ENCODE assay signal across 9 mouse cellular contexts in genomic region chr10:5923096-5923495, GRCm38 (mm10). TPM values are rescaled to one million over a fixed set of nuclear protein-coding genes. Genes with fewer than 3 reads are reported as not detected.
DNase-seq lines count a peak whose midpoint lies in the region; ATAC-seq and TF ChIP-seq lines count a peak whose summit lies in the region.
"Had no signal": no experiment of that assay in that cellular context is flagged by ENCODE, and none has a peak within 500 bp of the region (broad histone marks: within the 10 kb centered on the region; RNA-seq: fewer than 3 reads in every experiment).

No protein-coding gene starts in this region.

- no peak for TF ChIP-seq EP300 in liver, postnatal 0 days (IDR thresholded peaks at IDR 0.05; ENCODE audit: low read depth)

- 10% methylated on average over 9 of the region's 9 CpGs for WGBS in hindbrain, embryonic 16.5 days
- WGBS in neural tube, embryonic 14.5 days, result 6% methylated on average over 9 of the region's 9 CpGs
- 13% methylated on average over 9 of the region's 9 CpGs for WGBS in liver, postnatal 0 days (ENCODE audit: insufficient replicate concordance)
- 14% methylated on average over 9 of the region's 9 CpGs for WGBS in lung, adult 2 months

- DNase-seq in heart, postnatal 4 days, result peak; percentile 3
- no peak for DNase-seq in heart, adult 8-10 months (ENCODE audit: low spot score)
- DNase-seq in brain, adult 2 months (ENCODE audit: low read depth, low spot score), result peak; percentile 80
- DNase-seq in liver, postnatal 0 days, result no peak
- DNase-seq in kidney, adult 8-10 months, result no peak
- DNase-seq in lung, adult 2 months, result no peak

- no peaks in the 10 kb centered on the region for H3K36me3 ChIP-seq in hindbrain, embryonic 16.5 days (ENCODE audit: control insufficient read depth, insufficient read depth, low read length)
- no peaks in the 10 kb centered on the region; the same call in 1 of the 2 replicates for H3K36me3 ChIP-seq in neural tube, embryonic 14.5 days (ENCODE audit: control insufficient read depth, insufficient read depth, low read length)
- H3K36me3 ChIP-seq in liver, postnatal 0 days (replicated peaks; ENCODE audit: insufficient read depth, low read length), result no peaks in the 10 kb centered on the region

- no peak for TF ChIP-seq POLR2A in lung, adult 2 months (IDR thresholded peaks at IDR 0.05; ENCODE audit: borderline replicate concordance, extremely low read depth, low read depth, low read length)

- H3K4me2 ChIP-seq in hindbrain, embryonic 16.5 days (ENCODE audit: low read length), result peak overlapping the region; percentile 80
- H3K4me2 ChIP-seq in neural tube, embryonic 14.5 days (ENCODE audit: low read depth, low read length), result no peak overlapping the region
- H3K4me2 ChIP-seq in liver, postnatal 0 days (ENCODE audit: low read depth, low read length), result no peak overlapping the region

- TF ChIP-seq CTCF in liver, postnatal 0 days (IDR thresholded peaks at IDR 0.05; ENCODE audit: low read depth), result no peak
- no peak for TF ChIP-seq CTCF in lung, adult 2 months (IDR thresholded peaks at IDR 0.05; ENCODE audit: insufficient read depth, low read length)

- H3K27me3 ChIP-seq in hindbrain, embryonic 16.5 days (replicated peaks; ENCODE audit: control insufficient read depth, insufficient read depth, low read length), result no peaks in the 10 kb centered on the region
- H3K27me3 ChIP-seq in neural tube, embryonic 14.5 days (ENCODE audit: control insufficient read depth, insufficient read depth, low read length), result no peaks in the 10 kb centered on the region
- H3K27me3 ChIP-seq in liver, postnatal 0 days (ENCODE audit: insufficient read depth, low read length), result peaks cover 35% of the 10 kb centered on the region

- no peaks in the 10 kb centered on the region for H3K9me3 ChIP-seq in hindbrain, embryonic 16.5 days (ENCODE audit: control insufficient read depth, low read length)
- no peaks in the 10 kb centered on the region for H3K9me3 ChIP-seq in neural tube, embryonic 14.5 days (ENCODE audit: control insufficient read depth, low read length)
- no peaks in the 10 kb centered on the region for H3K9me3 ChIP-seq in liver, postnatal 0 days (ENCODE audit: low read length)

- H3K27ac ChIP-seq in hindbrain, embryonic 16.5 days (ENCODE audit: low read depth, low read length), result no peak overlapping the region
- no peak overlapping the region for H3K27ac ChIP-seq in neural tube, embryonic 14.5 days (ENCODE audit: low read depth, low read length)
- H3K27ac ChIP-seq in liver, postnatal 0 days (ENCODE audit: low read depth), result no peak overlapping the region

- peaks cover 8% of the 10 kb centered on the region for H3K4me1 ChIP-seq in hindbrain, embryonic 16.5 days (ENCODE audit: control insufficient read depth, insufficient read depth, low read depth, low read length)
- H3K4me1 ChIP-seq in neural tube, embryonic 14.5 days (ENCODE audit: control insufficient read depth, insufficient read depth, low read length), result no peaks in the 10 kb centered on the region
- peaks cover 3% of the 10 kb centered on the region; the same call in 1 of the 2 replicates for H3K4me1 ChIP-seq in liver, postnatal 0 days (ENCODE audit: insufficient read depth)
- H3K4me1 ChIP-seq in lung, adult 2 months (ENCODE audit: control insufficient read depth, insufficient read depth, low read length), result no peaks in the 10 kb centered on the region

- no peak overlapping the region; the same call in 1 of the 2 replicates for H3K4me3 ChIP-seq in hindbrain, embryonic 16.5 days (ENCODE audit: low read length)
- no peak overlapping the region for H3K4me3 ChIP-seq in neural tube, embryonic 14.5 days (ENCODE audit: low read depth, low read length)
- no peak overlapping the region for H3K4me3 ChIP-seq in liver, postnatal 0 days (ENCODE audit: low read depth, low read length)
- no peak overlapping the region for H3K4me3 ChIP-seq in lung, adult 2 months (replicated peaks; ENCODE audit: extremely low read depth, low read depth, low read length)

- no peak overlapping the region for H3K9ac ChIP-seq in hindbrain, embryonic 16.5 days (ENCODE audit: low read depth, low read length)
- no peak overlapping the region for H3K9ac ChIP-seq in neural tube, embryonic 14.5 days (replicated peaks; ENCODE audit: low read depth, low read length)
- H3K9ac ChIP-seq in liver, postnatal 0 days (replicated peaks), result no peak overlapping the region

- ATAC-seq in hindbrain, embryonic 16.5 days, result 0 out of 2 replicates have a peak, but pooled peaks have one; percentile 7
- peak; percentile 23; the same call in 1 of the 2 replicates for ATAC-seq in neural tube, embryonic 14.5 days (ENCODE audit: low read depth)
- no peak for ATAC-seq in liver, postnatal 0 days

RNA-seq across cellular contexts. Expression of gene Rgs17, which starts 0.9 kb away (rescaled TPM):
- total RNA-seq in heart, postnatal 4 days (2021), result under 1 TPM; 0.83 to 0.95 TPM
- total RNA-seq in heart, adult 8-10 months (2022), result under 1 TPM; 0.47 to 0.75 (median 0.50) TPM
- 31.4 and 39.0 TPM in 2 replicates for polyA plus RNA-seq in hindbrain, embryonic 16.5 days (2015; fragmentation: Nextera tagmentation; extraction: Ambion mirVana)
- polyA plus RNA-seq in neural tube, embryonic 14.5 days (2014; fragmentation: Nextera tagmentation; extraction: Ambion mirVana), result 26.3 and 39.0 TPM in 2 replicates
- polyA plus RNA-seq in liver, postnatal 0 days (2015; fragmentation: Nextera tagmentation; extraction: Ambion mirVana), result 0.07 and 0.08 TPM in 2 replicates
- polyA plus RNA-seq in lung, adult 2 months (2012; rRNA removed), result 0.06 and 0.09 TPM in 2 replicates
- polyA plus RNA-seq: liver, adult 2 months had no signal

Comparison
In these comparisons a context has a peak if more than half of its experiments do, and no peak if none do; other contexts are left out.
1. DNase-seq: peak in heart, postnatal 4 days (single experiment) and brain, adult 2 months (single experiment); none in heart, adult 8-10 months (single experiment), liver, postnatal 0 days (single experiment), kidney, adult 8-10 months (0 of 2) and lung, adult 2 months (single experiment).
2. RNA of gene Rgs17, which starts 0.9 kb away (polyA plus RNA-seq): 31.4 to 39.0 TPM in hindbrain, embryonic 16.5 days and 26.3 to 39.0 TPM in neural tube, embryonic 14.5 days; 0.06 to 0.09 TPM in lung, adult 2 months and 0.07 to 0.08 TPM in liver, postnatal 0 days; every median in the first group is over 10 times any median in the second.